Mouse (Mus musculus) bone marrow, adult 2 months (tissue): Measurements from ENCODE around the gene Plxna3.

ENCODE experiments used
- CTCF ChIP-seq: fragments of 200-500 bp; IDR thresholded peaks from 2 replicates; pipeline ENCODE4 v1.5.1; 2011; ENCODE audit warnings: low read length, control low read depth; ENCODE audit not compliant: control insufficient read depth, insufficient read depth
- POLR2A ChIP-seq: fragments of 200-500 bp; IDR thresholded peaks from 2 replicates; pipeline ENCODE4 v1.6.1; 2011; ENCODE audit warnings: low read depth, mild to moderate bottlenecking, control low read depth, low read length, borderline replicate concordance; ENCODE audit not compliant: control insufficient read depth

DNA sequence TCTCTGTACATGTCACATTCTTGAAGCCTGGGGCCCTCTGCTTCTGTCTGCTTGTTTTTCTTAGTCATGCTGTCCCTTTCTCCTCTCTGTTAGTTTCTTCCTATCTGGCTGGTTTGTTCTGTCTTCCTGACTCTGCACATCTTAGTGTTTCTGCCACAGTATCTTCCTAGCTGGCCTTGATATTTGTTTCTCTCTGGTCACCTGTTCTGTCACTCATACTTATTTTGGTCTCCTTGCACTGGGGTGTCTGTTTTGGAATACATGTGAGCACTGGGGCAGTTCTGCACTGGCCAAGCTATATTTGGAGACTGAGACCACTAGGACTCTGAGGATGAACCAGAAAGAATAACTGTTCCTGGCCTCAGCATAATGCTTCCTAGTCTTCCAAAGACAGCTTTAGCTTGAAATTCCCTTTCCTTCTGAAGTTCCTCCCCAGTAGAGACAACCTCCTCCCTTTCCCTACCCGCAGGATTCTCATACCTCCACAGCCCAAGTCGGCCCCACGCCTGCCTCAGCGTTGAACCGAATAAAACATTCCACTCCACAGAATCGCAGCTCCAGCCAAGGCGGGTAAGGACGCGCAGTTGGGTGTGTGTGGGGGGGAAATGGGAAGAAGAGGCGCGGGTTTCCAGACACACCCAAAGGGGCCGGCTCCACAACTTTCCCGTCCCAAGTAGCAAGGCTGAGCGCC is 47.7 kb upstream of the Plxna3 start:
- no peak for TF ChIP-seq POLR2A
- TF ChIP-seq CTCF, result no peak
